Mouse (Mus musculus) frontal cortex, postnatal 14 days (tissue): ENCODE measurements around the gene Olfr1232.

Experiments
- DNase-seq, 2 experiments: peaks; one replicate each; pipeline ENCODE4 v3.0.0; 2022; ENCODE audit warnings: low spot score in 2 of 2

Gene Olfr1232

GRCm38 (mm10) chr2:89329575-89329974 is at the start of gene Olfr1232:
Olfr1232 (minus strand) TSS chr2:89329675.
- DNase-seq, result no peak

GRCm38 (mm10) chr2:89364765-89365164 is 35.3 kb upstream of the Olfr1232 start, which contains the start of gene Olfr1234:
Olfr1234 (minus strand) TSS chr2:89364865.
- no peak for DNase-seq

GRCm38 (mm10) chr2:89342298-89342697 is 12.8 kb upstream of the Olfr1232 start, which contains the start of gene Olfr1233:
Olfr1233 (minus strand) TSS chr2:89342398.
- DNase-seq, result no peak

- DNase-seq, result no peak
Observed at GRCm38 (mm10) chr2:89306974-89307373, 22.5 kb downstream of the Olfr1232 start, which contains the start of gene Olfr1231. Olfr1231 (minus strand) TSS chr2:89307074.

GRCm38 (mm10) chr2:89297168-89297567 is 32.3 kb downstream of the Olfr1232 start, which contains the start of gene Olfr1230:
Olfr1230 (minus strand) TSS chr2:89297268.
- DNase-seq, result no peak

GRCm38 (mm10) chr2:89287914-89288313 is 41.6 kb downstream of the Olfr1232 start, which contains the start of gene Olfr1229:
Olfr1229 (minus strand) TSS chr2:89288014.
- no peak for DNase-seq
